Mouse (Mus musculus) adrenal gland, adult (tissue): ENCODE measurements around the gene Chchd4.

ENCODE experiments used
- DNase-seq, 2 experiments: peaks; one replicate each; pipeline ENCODE4 v3.0.0; 2022 to 2023; ENCODE audit warnings: low spot score in 1 of 2; ENCODE audit not compliant: inconsistent age in 2 of 2

The Chchd4 gene

GRCm38 (mm10) chr6:91474441-91475190, 1.3 kb upstream of the Chchd4 start:
- peak; percentile 64 to 83 for DNase-seq

GRCm38 (mm10) chr6:91473805-91474440, 577 bp upstream of the Chchd4 start:
- DNase-seq = no peak

GRCm38 (mm10) chr6:91472319-91472718, 1.0 kb downstream of the Chchd4 start:
- DNase-seq = peak; percentile 47 to 68

- DNase-seq = peak in 1 of 2 experiments; percentile 29
Measured at GRCm38 (mm10) chr6:91471427-91471826, 1.9 kb downstream of the Chchd4 start.

- no peak for DNase-seq
Measured at GRCm38 (mm10) chr6:91470712-91471111, 2.6 kb downstream of the Chchd4 start.

GRCm38 (mm10) chr6:91467106-91467505, 6.2 kb downstream of the Chchd4 start:
- no peak for DNase-seq

- DNase-seq = no peak
Measured at GRCm38 (mm10) chr6:91465756-91466155, 7.6 kb downstream of the Chchd4 start.

- DNase-seq = peak in 1 of 2 experiments; percentile 38
Measured at GRCm38 (mm10) chr6:91459471-91459870, 13.9 kb downstream of the Chchd4 start.

- DNase-seq = no peak
Measured at GRCm38 (mm10) chr6:91454546-91454945, 18.8 kb downstream of the Chchd4 start.

- no peak for DNase-seq
Measured at GRCm38 (mm10) chr6:91452056-91452455, 21.3 kb downstream of the Chchd4 start.

- DNase-seq = no peak
Measured at GRCm38 (mm10) chr6:91449472-91450225, 23.7 kb downstream of the Chchd4 start.

- no peak for DNase-seq
Measured at GRCm38 (mm10) chr6:91445316-91445715, 28.0 kb downstream of the Chchd4 start.

- DNase-seq = peak in 1 of 2 experiments; percentile 39
Measured at GRCm38 (mm10) chr6:91441145-91441662, 32.1 kb downstream of the Chchd4 start.

GRCm38 (mm10) chr6:91440474-91441144, 32.7 kb downstream of the Chchd4 start:
- peak; percentile 95 to 99 for DNase-seq

- DNase-seq = no peak
Measured at GRCm38 (mm10) chr6:91424151-91424550, 49.2 kb downstream of the Chchd4 start.

- DNase-seq = no peak
Measured at GRCm38 (mm10) chr6:91421629-91422028, 51.7 kb downstream of the Chchd4 start.

- DNase-seq = peak; percentile 57 to 63
Measured at GRCm38 (mm10) chr6:91417291-91417845, 56.0 kb downstream of the Chchd4 start.

GRCm38 (mm10) chr6:91416146-91416545, 57.2 kb downstream of the Chchd4 start:
- DNase-seq = no peak

GRCm38 (mm10) chr6:91414890-91415289, 58.5 kb downstream of the Chchd4 start:
- peak in 1 of 2 experiments; percentile 64 for DNase-seq
